Mouse (Mus musculus): ENCODE results near the gene Rtp1. TPM values are rescaled to one million over a fixed set of nuclear protein-coding genes. Genes with fewer than 3 reads are reported as not detected.

Rtp1 gene
- not detected for polyA plus RNA-seq (2017; shearing (Covaris generic))

DNA sequence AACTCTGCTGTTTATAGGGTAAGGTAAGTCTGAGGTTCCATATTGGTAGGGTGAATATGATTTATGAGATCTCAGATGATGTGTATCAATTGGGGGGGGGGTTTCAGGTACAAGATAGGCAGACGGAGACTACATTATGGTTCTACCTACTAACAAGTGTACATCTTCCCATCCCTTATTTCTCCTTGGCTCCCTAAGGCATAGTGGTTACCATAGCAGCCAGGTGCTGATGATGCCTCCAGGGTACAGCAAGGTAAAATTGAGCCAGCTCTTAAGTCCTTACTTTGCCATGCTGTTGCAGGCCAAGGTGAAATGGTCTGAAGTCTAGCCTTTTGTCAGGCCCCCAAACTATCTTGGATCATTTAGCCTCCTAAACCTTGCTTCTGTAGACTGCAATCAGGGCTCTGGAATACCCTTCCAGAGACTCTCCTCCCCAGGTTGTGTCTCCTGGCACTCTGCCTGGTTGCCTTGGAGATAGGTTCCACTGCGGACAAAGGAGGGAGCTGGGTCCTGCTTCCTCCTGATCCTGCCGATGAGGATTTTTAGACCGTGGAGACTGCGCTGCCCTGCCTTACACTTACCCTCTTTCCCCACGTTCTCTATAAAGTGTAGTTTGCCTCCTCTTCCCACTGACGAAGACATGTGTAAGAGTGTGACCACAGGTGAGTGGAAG is at the start of gene Rtp1:
Gene Rtp1, plus strand, starts transcription at position 487 of the 673 bp plus-strand sequence.

Other genes with a start within 250 kb of the Rtp1 start
- 38.1 TPM for gene St6gal1, start 204.4 kb upstream of the Rtp1 start, polyA plus RNA-seq (2017; shearing (Covaris generic))
- gene Rtp4, start 91.2 kb downstream of the Rtp1 start, polyA plus RNA-seq (2017; shearing (Covaris generic)): 27.3 TPM
- gene Masp1, start 91.7 kb downstream of the Rtp1 start, polyA plus RNA-seq (2017; shearing (Covaris generic)): not detected